Mouse (Mus musculus) liver, embryonic 15.5 days (tissue): ENCODE measurements around the gene Msmb. TPM values are rescaled to one million over a fixed set of nuclear protein-coding genes. Genes with fewer than 3 reads are reported as not detected.

Experiments
- polyA plus RNA-seq: library from polyadenylated mRNA; unstranded; fragments of >200 nt; fragmentation: Nextera tagmentation; extraction: Ambion mirVana; gene quantifications from 2 replicates; pipeline ENCODE4 v1.2.1, GENCODE M21; 2015

The Msmb gene
- polyA plus RNA-seq, 1 experiment from 2014 or later: 0.30 TPM

Other genes with a start within 250 kb of the Msmb start
- not detected in 2 replicates for gene Galnt15, start 113.0 kb upstream of the Msmb start, polyA plus RNA-seq
- 13.7 and 14.5 TPM in 2 replicates for gene Oxnad1, start 56.6 kb upstream of the Msmb start, polyA plus RNA-seq
- 58.9 and 66.2 TPM in 2 replicates for gene Dph3, start 56.3 kb upstream of the Msmb start, polyA plus RNA-seq
- gene Ncoa4, start 17.8 kb downstream of the Msmb start, polyA plus RNA-seq: 332 and 365 TPM in 2 replicates
- gene Timm23, start 59.9 kb downstream of the Msmb start, polyA plus RNA-seq: 159 and 163 TPM in 2 replicates
- 13.0 and 13.1 TPM in 2 replicates for gene Parg, start 59.9 kb downstream of the Msmb start, polyA plus RNA-seq
- gene Ogdhl, start 180.0 kb downstream of the Msmb start, polyA plus RNA-seq: 0.76 and 0.83 TPM in 2 replicates
- gene 1700024G13Rik, start 246.4 kb downstream of the Msmb start, polyA plus RNA-seq: not detected in 2 replicates